In genomic region chr6:52956131-52956530, GRCm38 (mm10) we compare ENCODE assay signal across 15 mouse cellular contexts.
"Had no signal": no experiment of that assay in that cellular context is flagged by ENCODE, and none has a peak within 500 bp of the region (broad histone marks: within the 10 kb centered on the region; RNA-seq: fewer than 3 reads in every experiment).

No protein-coding gene starts in this region.

- H3K9ac ChIP-seq: lung, embryonic 14.5 days; midbrain, embryonic 13.5 days; neural tube, embryonic 13.5 days; neural tube, embryonic 15.5 days had no signal

- H3K27ac ChIP-seq: midbrain, embryonic 10.5 days; midbrain, embryonic 13.5 days; neural tube, embryonic 13.5 days; neural tube, embryonic 15.5 days had no signal

- H3K27me3 ChIP-seq: midbrain, embryonic 13.5 days; neural tube, embryonic 13.5 days; neural tube, embryonic 15.5 days had no signal

- H3K4me3 ChIP-seq: midbrain, embryonic 10.5 days; midbrain, embryonic 13.5 days; myocyte; neural tube, embryonic 13.5 days; neural tube, embryonic 15.5 days had no signal

- ATAC-seq: midbrain, embryonic 13.5 days; midbrain, embryonic 16.5 days had no signal

- DNase-seq: lung, adult 18-20 months; lung, embryonic 14.5 days; lung, postnatal 10 days; lung, postnatal 4 days; right cerebral cortex, adult 18-20 months; right cerebral cortex, postnatal 25 days; right cerebral cortex, postnatal 4 days; spleen, adult 18-20 months; thymus, adult 18-20 months had no signal

- H3K4me2 ChIP-seq: lung, embryonic 14.5 days; midbrain, embryonic 13.5 days; neural tube, embryonic 13.5 days; neural tube, embryonic 15.5 days had no signal

- H3K36me3 ChIP-seq: midbrain, embryonic 10.5 days; midbrain, embryonic 13.5 days; neural tube, embryonic 13.5 days; neural tube, embryonic 15.5 days had no signal

- H3K9me3 ChIP-seq: midbrain, embryonic 10.5 days; midbrain, embryonic 13.5 days; neural tube, embryonic 13.5 days; neural tube, embryonic 15.5 days had no signal
